ENCODE assay signal across 21 mouse cellular contexts in genomic region chr15:79745883-79746282, GRCm38 (mm10).
"Had no signal": no experiment of that assay in that cellular context is flagged by ENCODE, and none has a peak within 500 bp of the region (broad histone marks: within the 10 kb centered on the region; RNA-seq: fewer than 3 reads in every experiment).

No protein-coding gene starts in this region.

- H3K27me3 ChIP-seq: limb, embryonic 13.5 days; liver, embryonic 15.5 days; lung, embryonic 15.5 days; neural tube, embryonic 13.5 days; stomach, embryonic 15.5 days had no signal

- H3K4me2 ChIP-seq: liver, embryonic 12.5 days; liver, embryonic 15.5 days; lung, embryonic 15.5 days; neural tube, embryonic 13.5 days; stomach, embryonic 15.5 days had no signal

- H3K9ac ChIP-seq: limb, embryonic 13.5 days; liver, embryonic 12.5 days; liver, embryonic 15.5 days; lung, embryonic 15.5 days; neural tube, embryonic 13.5 days; stomach, embryonic 15.5 days had no signal

- DNase-seq: kidney, postnatal 4 days; liver; lung, adult 18-20 months; lung, postnatal 10 days; lung, postnatal 36 days; midbrain, embryonic 14.5 days; retina, postnatal 1 day; right cerebral cortex, postnatal 25 days; spleen, adult 18-20 months; thymus, adult 18-20 months; thymus, postnatal 14 days; thymus, postnatal 4 days had no signal

- H3K27ac ChIP-seq: limb, embryonic 10.5 days; limb, embryonic 13.5 days; liver, embryonic 12.5 days; liver, embryonic 15.5 days; lung, embryonic 15.5 days; midbrain, embryonic 10.5 days; neural tube, embryonic 13.5 days; stomach, embryonic 15.5 days had no signal

- ATAC-seq: liver, embryonic 12.5 days had no signal

- H3K36me3 ChIP-seq: limb, embryonic 13.5 days; liver, embryonic 12.5 days; liver, embryonic 15.5 days; lung, embryonic 15.5 days; midbrain, embryonic 10.5 days; neural tube, embryonic 13.5 days; stomach, embryonic 15.5 days had no signal

- H3K9me3 ChIP-seq: limb, embryonic 10.5 days; limb, embryonic 13.5 days; liver, embryonic 12.5 days; liver, embryonic 15.5 days; lung, embryonic 15.5 days; megakaryocyte, embryonic 14.5 days; midbrain, embryonic 10.5 days; neural tube, embryonic 13.5 days; stomach, embryonic 15.5 days had no signal

- H3K4me3 ChIP-seq: limb, embryonic 10.5 days; limb, embryonic 13.5 days; liver, embryonic 12.5 days; liver, embryonic 15.5 days; lung, embryonic 15.5 days; megakaryocyte, embryonic 14.5 days; midbrain, embryonic 10.5 days; neural tube, embryonic 13.5 days; stomach, embryonic 15.5 days had no signal
